Mouse (Mus musculus): ENCODE measurements around the gene Stk4.

Stk4 gene

GRCm38 (mm10) chr2:164079488-164079887, 9.4 kb downstream of the Stk4 start:
- no peak for DNase-seq (ENCODE audit: low spot score in 2 of 2)

GRCm38 (mm10) chr2:164081577-164081976, 11.5 kb downstream of the Stk4 start:
- DNase-seq (ENCODE audit: low spot score in 2 of 2), result no peak

- no peak for DNase-seq (ENCODE audit: low spot score in 2 of 2)
Observed at GRCm38 (mm10) chr2:164082175-164082574, 12.1 kb downstream of the Stk4 start.

- no peak for DNase-seq (ENCODE audit: low spot score in 2 of 2)
Observed at GRCm38 (mm10) chr2:164083609-164084341, 13.7 kb downstream of the Stk4 start.

GRCm38 (mm10) chr2:164084342-164084700, 14.2 kb downstream of the Stk4 start:
- DNase-seq (ENCODE audit: low spot score in 2 of 2), result no peak

- no peak for DNase-seq (ENCODE audit: low spot score in 2 of 2)
Observed at GRCm38 (mm10) chr2:164087416-164088017, 17.4 kb downstream of the Stk4 start.

- DNase-seq (ENCODE audit: low spot score in 2 of 2), result no peak
Observed at GRCm38 (mm10) chr2:164089508-164089907, 19.4 kb downstream of the Stk4 start.

GRCm38 (mm10) chr2:164094152-164094551, 24.0 kb downstream of the Stk4 start:
- no peak for DNase-seq (ENCODE audit: low spot score in 2 of 2)

- DNase-seq (ENCODE audit: low spot score in 2 of 2), result peak in 1 of 2 experiments; percentile 63
Observed at GRCm38 (mm10) chr2:164098603-164099250, 28.6 kb downstream of the Stk4 start.

GRCm38 (mm10) chr2:164101936-164102335, 31.8 kb downstream of the Stk4 start:
- no peak for DNase-seq (ENCODE audit: low spot score in 2 of 2)

- DNase-seq (ENCODE audit: low spot score in 2 of 2), result no peak
Observed at GRCm38 (mm10) chr2:164102366-164102765, 32.2 kb downstream of the Stk4 start.

- peak in 1 of 2 experiments; percentile 73 for DNase-seq (ENCODE audit: low spot score in 2 of 2)
Observed at GRCm38 (mm10) chr2:164103501-164103900, 33.4 kb downstream of the Stk4 start.

GRCm38 (mm10) chr2:164106287-164107035, 36.3 kb downstream of the Stk4 start:
- no peak for DNase-seq (ENCODE audit: low spot score in 2 of 2)

- DNase-seq (ENCODE audit: low spot score in 2 of 2), result no peak
Observed at GRCm38 (mm10) chr2:164107125-164107874, 37.2 kb downstream of the Stk4 start.

GRCm38 (mm10) chr2:164108501-164108900, 38.4 kb downstream of the Stk4 start:
- no peak for DNase-seq (ENCODE audit: low spot score in 2 of 2)

- no peak for DNase-seq (ENCODE audit: low spot score in 2 of 2)
Observed at GRCm38 (mm10) chr2:164111546-164111945, 41.4 kb downstream of the Stk4 start.

- DNase-seq (ENCODE audit: low spot score in 2 of 2), result no peak
Observed at GRCm38 (mm10) chr2:164114051-164114450, 43.9 kb downstream of the Stk4 start.

- DNase-seq (ENCODE audit: low spot score in 2 of 2), result no peak
Observed at GRCm38 (mm10) chr2:164115531-164115930, 45.4 kb downstream of the Stk4 start.

GRCm38 (mm10) chr2:164119503-164119902, 49.4 kb downstream of the Stk4 start:
- DNase-seq (ENCODE audit: low spot score in 2 of 2), result no peak

- DNase-seq (ENCODE audit: low spot score in 2 of 2), result no peak
Observed at GRCm38 (mm10) chr2:164123169-164123766, 53.1 kb downstream of the Stk4 start.

GRCm38 (mm10) chr2:164126533-164126955, 56.4 kb downstream of the Stk4 start:
- peak; percentile 31 to 83 for DNase-seq (ENCODE audit: low spot score in 2 of 2)
